Mouse (Mus musculus) CD8-positive naive resting alpha-beta T cell, adult 2 months (primary cell): ENCODE data around the gene Cacna1e.

Experiments used
- DNase-seq, 2 experiments: peaks; one replicate each; pipeline ENCODE4 v3.0.0; 2022; ENCODE audit warnings: low read depth in 2 of 2, low spot score in 2 of 2

The Cacna1e gene

DNA sequence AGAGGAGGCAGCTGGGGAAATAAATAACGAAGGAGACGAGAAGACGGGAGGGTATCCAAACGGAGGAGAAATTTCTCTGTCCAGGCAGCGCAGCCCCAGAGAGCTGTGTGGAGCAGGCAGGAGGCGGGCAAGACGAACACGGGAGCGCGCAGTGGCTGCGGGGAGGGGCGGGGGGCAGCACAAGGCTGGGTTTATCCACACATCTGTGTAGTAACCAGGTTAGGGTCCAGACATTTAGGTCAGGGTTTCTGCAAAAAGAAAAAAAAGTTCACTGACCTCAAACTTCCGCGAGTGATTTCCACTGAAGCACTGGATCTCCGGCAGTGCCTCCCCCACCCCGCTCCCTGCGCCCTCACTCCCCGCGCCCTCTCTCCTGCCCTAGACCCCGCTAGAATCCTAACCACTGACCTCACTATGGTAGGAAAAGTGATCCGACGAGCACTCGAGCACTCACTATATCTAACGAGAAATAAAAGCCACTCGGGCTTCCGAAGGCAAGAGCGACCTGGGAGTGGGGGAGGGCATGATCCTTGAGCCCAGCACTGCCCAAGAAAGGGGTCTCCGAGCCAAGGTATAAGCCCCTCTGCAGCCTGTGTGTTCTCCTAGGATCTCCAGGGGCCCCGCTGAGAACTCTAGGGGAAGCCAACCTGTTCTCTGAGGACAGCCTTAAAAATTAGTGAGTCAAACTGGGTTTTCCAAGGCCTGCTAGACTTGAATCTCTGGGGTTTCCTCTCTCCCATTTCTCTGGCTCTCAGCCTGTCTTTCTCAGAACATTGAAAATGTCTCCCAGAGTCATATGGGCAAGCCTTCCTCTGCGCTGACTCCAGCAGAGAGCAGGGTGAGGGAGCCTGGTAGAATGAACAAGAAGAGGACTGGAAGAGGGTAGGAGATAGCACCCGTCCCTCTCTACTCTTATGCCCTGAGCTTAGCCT lies at the start of gene Cacna1e:
Cacna1e (minus strand) TSS at position 227 of the 932 bp plus-strand sequence.
- no peak for DNase-seq

DNA sequence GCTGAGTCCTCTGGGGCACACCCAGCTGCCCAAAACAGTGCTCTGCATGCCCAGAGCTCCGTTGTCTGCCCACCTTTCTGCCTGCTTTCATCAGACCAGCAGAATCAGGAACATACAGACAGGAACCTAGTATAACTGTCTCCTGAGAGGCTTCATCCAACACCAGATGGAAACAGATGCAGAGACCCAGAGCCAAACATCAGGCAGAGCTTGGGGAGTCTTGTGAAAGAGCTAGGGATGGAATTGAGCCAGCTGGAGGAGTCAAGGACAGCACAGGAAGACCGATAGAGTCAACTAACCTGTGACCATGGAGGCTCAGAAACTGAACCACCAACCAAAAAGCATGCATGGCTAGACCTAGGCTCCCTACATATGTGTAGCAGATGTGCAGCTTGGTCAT lies 34.1 kb upstream of the Cacna1e start:
- no peak for DNase-seq

DNA sequence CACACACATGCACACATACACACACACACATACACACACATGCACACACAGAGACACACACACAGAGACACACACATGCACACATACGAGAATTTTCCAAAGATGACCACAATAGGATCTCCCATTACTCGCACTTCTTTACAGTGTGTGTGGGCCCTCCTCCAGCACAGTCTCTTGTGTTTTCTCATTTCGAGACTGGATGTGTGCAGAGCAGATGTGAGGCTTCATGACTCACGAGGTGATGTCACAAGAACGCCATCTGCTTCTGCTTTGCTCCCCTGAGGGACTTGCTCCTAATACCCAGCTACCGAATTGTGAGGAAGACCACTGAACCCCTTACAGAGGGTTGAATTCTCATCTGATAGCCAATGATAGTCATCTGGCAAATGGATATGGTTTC lies 33.1 kb upstream of the Cacna1e start:
- no peak for DNase-seq

DNA sequence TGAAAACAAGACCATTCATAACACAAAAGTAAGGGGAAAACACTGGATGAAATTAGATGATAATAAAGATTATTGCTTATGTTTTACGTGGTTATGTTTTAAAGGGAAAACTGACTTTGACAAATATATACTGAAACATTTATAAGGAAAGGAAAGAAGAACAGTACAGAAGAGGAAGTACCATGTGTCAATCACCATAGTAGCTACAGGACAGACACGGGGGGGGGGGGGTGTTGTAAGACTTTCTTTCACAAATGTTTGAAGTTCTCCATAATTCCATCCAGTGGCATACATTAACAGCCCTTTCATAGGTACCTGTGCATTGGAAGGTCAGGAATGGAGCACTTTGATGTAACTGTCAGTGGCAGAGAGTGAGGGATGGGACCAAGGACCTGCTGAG lies 25.3 kb upstream of the Cacna1e start:
- no peak for DNase-seq

DNA sequence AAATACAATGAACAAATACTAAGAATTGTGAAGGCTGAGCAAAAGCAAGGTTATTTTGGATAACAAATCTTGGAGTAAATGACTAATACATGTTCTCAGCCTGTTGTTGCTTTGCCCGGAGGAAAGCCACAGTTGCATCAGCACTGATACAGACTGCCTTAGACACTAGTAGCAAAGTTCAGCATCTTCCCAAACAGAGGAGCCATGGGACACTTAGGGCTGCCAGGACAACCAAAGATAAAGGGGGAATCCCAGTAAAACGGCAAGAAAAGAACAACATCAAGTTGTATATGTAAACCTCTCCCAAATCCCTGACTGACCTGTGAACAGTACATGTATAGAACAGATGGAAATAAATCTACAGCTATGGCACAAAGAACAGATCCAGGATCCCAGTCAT lies 13.1 kb upstream of the Cacna1e start:
- no peak for DNase-seq

DNA sequence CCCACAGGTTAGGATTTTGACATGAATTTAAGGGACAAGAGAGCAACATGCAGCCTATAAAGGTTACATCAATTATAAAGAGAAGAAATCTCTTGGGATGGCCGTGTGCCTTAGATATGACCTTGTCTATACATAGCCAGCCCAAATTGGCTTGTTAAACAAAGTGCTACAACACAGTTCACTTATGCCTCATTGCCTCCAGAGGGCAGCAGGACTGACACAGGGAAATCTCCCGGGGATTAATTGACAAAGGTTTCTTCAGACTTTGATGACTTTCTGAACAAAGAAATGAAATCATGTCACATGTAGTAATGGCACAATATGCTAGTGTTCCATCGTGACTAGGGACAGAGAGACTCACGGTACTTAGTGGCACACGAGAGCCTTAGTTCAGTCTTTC lies 5.9 kb upstream of the Cacna1e start:
- DNase-seq: no peak

DNA sequence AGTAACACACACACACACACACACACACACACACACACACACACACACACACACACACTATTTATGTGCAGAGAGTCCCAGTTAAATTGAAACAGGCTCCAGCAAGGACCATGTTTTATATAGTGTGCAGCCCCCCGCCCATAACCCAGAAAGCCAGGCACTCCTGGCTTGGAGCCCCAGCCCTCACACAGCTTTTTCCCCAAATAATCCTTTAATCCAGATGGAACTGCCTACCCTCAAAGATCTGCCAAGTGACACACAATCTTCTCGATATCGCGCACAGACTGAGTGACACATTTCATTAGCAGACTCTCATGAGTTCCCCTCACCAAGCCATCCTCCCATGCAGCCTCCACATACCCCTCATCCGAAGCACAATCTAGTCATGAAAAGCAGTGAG lies 4.2 kb upstream of the Cacna1e start:
- DNase-seq: no peak

DNA sequence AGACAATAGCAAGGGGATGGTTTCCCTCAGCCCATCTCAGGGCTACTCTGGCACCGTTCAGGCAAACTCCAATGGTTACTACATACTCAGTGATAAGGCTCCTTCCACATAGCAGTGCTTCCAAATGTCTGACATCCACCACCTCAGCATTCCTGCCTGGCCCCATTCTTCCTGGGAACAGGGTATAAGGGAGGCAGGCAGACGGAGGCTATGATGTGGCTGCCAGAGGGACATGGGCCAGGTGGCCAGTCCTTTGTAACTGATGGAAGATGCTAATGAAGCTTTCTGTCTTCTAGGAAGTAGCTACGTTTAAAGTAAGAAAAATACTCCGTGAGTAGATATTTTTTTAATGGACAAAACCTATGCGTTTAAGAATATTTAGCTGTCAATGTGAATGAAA lies 3.7 kb upstream of the Cacna1e start:
- DNase-seq: no peak

DNA sequence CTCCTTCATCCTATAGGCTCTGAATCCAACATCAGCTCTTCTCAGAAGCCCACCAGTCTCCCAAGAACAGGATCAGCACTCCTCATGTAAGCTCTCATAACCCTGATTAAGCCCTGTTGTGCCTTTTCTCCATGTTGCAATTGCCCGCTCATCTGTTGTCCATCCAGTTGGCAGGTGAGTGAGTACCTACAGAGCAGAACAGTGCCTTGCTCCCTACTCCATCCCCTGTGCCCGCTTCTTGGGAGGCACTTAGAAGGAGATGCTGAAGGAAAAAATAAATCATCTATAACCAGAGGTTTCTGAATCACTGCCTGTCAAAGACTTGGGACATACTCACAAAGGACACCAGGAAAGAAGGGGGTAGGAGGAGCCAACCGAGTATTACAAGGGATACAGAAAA lies 3.2 kb upstream of the Cacna1e start:
- no peak for DNase-seq

DNA sequence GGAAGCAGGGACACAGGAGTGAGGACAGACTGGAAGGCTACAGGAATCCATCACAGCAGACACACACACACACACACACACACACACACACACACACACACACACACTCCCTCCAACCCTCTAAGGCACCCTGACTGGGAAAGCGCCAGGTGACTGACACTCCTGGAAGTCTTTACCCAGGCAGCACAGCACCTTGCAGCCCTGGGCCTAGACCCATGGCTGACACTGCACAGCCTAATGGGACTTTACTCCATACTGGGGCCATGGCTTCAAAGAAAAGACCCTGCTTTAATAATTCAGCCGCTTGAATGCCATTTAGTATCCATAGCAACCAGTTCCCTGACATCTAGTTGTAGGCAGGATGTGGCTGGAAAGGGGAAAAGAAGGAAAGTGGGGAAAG lies 2.3 kb upstream of the Cacna1e start:
- DNase-seq: no peak

DNA sequence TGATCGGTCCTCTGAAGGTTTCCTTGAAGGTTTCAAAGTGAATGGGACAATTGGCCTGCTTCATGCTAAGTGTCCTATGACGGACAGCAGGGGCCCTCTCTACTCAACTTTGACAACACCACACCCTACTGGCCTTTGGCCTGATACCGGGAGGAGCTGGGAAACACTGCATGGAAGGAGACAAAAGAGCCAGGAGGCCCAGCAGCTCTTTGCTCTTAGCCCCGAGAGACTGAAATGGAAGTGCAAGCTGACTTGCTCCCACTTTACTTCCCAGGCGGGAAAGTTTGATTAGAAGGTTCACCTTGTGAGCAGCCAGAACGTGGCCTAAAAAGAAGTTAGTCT lies 877 bp upstream of the Cacna1e start:
- DNase-seq: no peak

DNA sequence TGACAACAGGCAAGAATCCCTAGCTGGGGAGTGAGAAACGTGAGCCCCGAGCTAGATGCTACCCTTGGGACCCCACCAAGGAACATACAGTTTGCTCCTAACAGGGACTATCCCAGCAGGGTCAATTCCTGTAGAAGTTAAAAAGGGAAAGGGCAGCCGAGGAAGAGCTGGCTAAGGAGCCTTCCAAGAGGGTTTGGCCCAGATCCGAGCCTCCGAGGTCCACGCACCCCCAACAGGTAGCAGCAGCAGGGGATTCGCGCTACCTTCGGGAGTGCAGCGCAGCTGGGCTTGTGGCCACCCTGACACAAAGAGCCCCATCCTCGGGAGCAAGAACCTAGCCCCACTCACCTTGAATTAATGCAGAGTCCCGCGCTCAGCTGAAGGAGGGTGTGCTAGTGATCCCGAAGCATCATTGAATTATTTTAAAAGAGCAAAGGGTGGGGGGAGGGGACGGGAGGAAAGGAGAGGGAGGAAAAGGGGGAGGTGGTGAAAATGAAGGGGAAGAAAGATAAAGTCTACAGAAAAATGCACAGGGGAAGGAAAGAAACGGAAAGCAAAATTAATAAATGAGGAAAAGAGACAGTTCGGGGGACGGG lies 607 bp downstream of the Cacna1e start:
- DNase-seq: no peak

DNA sequence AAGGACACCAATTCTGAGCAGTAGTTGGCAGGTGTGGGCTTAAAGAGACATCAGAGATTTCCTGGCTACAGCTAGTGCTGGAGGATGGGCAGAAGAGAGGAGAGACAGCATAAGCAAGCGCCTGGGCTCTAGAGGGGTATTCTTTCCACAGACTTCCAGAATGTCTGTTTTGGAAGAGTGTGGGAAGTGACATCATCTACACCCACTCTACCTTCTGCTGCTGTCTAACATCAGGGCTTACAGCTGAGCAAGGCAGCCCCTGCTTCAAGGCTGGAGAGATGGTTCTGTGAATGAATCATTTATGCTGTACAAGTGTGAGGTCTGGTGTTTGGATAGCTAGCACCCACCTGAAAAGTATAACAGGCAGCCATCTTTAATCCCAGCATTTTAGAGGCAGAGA lies 18.3 kb downstream of the Cacna1e start:
- DNase-seq: no peak

DNA sequence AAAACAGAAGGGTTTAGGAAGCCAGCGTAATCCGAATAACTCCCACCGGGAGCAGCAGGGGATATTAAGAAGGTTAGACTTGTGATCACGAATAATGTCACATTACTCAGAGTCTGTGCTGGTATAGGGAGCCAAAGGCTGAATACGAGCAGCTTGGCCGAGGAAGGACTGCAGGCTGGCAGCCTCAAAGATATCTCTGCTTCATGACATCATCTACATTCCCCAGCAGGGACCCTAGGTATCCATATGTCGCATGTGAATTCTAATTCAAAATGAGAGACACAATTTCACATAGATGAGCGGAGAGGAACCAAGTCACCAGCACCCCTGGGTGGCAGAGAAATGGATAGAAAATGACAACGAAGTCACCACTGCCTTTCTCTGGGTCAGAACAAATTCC lies 22.9 kb downstream of the Cacna1e start:
- DNase-seq: no peak

DNA sequence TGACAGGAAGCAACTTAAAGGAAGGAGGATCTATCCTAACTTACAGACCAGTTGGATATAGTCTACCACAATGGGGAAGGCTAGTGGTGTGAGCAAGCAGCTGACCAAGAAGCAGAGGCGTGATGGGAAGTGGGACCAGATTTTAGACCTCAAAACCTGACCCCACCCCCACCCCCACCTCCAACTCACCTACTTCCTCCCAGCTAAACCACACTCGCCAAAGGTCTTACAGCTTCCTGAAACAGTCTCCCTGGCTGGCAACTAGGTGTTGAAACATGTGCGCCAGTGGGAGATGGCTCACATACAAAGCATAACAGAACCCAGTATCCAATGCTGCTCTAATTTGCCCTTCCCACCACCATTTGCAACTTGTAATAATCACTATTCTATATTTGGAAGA lies 29.7 kb downstream of the Cacna1e start:
- DNase-seq: no peak

DNA sequence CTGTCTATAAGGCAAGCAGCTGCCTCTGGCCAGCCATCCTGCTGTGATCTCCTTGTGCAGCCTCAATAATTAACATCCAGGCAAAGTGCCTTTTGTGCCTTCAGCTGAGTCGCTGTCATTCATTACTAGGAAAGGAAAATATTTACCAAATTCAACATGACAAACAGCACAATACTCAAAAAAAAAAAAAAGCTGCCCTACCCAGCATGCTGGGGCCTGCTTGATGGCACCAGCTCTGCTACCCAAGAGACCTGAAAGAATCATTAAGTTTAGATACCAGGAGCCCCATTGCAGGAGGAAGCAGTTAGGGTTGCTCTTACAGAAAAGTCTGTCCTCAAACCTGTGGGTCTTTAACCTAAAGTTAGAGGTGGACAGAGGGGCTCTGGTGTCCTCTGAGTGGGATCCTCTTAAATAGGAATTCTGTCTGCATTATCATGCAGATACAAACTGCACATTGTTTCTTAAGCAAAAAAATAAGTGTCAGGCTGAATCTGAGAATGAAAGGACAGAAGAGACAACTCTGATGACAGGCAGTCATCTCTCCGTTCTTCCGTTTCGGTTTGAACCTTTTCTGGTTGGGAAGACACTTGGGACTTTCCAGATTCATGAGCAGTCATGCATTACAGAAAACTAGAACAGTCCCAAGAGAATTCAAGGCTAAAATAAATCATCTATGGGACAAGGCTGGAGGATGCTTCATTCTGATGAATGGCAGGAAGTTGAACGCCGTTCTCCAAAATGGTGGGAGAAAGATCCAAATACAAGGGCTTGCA lies 33.6 kb downstream of the Cacna1e start:
- no peak for DNase-seq

DNA sequence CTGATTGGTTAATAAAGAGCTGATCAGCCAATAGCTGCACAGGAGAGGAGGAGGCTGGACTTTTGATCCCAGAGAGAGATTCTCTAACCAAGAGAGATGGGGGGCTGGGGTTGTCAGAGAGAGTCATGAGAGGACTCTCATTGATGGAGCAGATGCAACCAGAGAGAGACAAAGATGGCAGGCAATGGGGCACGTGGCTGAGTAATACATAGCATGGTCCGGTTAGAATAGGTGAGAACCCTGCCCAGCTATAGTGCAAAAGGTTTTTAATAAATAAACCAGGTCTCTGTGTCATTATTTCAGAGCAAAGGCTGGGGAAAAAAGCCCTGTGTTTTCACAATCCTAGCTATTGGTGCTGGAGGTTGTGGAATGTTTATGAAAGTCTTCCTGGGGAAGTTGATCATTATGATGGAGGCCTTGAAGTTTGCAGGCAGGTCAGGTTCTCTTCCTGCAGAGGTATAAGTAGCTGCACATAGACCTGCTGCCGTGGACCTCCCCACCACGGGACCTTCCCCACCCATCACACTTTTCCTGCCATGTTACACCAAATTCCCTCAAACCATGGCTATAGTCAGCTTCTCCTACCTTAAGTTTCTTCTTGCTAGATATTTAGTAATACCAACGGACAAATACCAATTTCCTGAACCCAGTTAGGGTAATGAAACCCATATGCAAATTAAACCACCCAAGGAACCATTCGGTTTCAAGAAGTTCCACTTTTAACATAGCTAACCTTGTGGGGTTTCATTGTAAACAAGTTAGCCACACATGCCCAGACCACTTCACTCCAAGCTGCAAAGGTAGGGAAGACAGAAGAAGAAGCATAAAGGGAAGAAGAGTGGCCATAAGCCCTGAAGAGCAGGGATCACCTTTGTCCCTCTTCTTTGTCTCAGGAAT lies 35.4 kb downstream of the Cacna1e start:
- no peak for DNase-seq

DNA sequence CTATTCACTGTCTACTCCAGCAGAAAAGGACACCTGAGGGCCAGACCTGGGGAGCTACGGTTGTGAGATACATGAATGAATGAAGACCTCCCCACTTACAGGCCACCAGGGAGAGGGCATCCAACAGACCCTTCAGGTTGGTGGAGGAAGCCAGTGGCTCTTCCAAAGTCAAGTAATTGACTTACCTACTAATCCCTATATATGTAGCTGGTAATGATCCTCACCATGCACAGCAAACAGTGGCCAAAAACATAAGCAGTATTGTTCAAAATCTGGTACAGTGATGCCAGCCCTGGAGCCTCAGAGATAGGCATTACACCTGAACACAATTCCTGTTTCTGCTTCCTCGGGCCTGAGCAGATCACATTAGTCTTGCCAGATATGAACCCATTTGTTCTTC lies 37.4 kb downstream of the Cacna1e start:
- DNase-seq: no peak

DNA sequence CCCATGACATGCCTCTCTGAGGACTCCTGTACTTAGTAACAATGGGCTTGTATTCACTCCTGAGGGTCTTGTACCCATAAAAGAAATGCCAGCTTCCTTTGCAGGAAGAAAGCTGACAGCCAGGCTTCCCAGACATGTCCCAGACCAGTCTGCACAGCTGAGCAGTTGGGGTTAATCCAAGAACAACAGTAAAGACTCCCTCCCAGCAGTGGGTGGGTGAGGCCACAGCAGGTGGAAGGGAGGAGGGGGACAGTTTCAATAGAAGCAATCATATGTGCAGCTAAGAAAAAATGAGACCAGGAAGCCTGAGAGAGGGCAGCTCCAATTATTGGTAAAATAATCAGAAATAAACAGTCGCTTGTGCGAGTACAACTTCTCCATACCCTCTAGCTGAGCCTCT lies 40.9 kb downstream of the Cacna1e start:
- no peak for DNase-seq

DNA sequence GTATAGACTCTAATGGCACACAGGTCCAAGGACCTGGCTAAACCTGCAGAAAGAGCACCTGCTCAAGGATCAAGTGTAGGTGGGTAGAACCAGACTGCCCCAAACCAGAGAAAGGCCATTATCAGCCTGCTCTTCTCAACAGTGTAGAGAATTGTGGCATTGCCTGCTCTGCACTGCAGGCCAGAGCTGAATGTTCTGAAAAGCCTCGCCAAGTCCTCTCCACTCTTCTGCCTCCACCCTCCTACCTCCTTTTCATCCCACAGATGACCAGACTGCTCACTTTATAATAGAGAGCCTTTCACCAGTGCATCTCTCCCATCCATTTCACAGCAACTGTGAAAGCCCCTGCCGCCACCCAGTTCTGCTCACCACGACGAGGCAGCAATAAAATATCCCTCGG lies 42.0 kb downstream of the Cacna1e start:
- DNase-seq: no peak

DNA sequence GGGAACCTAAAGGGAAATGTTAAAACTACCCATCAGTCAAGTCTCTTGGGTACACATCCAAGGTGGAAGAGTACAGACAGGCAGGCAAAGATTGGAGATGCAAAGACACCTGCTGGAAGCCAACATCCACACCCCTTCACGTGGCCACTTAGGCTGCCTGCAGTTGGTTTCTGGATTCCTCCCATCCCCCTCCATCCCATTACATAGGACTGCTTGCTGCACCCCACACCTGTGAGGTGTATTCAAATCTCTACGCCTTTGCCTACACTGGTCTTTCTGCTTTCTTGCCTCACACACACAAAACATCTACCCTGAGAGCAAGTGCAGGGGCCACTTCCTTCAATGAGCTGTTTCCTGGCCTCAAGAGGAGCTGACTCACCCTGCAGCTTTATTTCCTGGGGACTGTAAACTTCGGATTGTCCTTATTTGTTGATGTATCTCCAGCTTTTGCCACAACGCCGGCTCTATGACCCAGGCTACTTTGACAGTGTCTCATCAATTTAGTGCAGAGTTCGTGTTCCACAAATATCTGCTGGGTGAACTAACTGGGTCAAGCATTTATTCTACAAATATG lies 43.2 kb downstream of the Cacna1e start:
- DNase-seq: no peak
